Mouse (Mus musculus) adrenal gland, adult 18-20 months (tissue): ENCODE results near the gene Dysf. TPM values are rescaled to one million over a fixed set of nuclear protein-coding genes. Genes with fewer than 3 reads are reported as not detected.
A peak's percentile ranks its signal among the peaks of the same experiment; 100 is the strongest.

Experiments
- DNase-seq, 2 experiments: peaks; one replicate each; pipeline ENCODE4 v3.0.0; 2021 to 2022; ENCODE audit warnings: low spot score in 2 of 2
- total RNA-seq, 2 experiments: library from RNA; stranded (reverse); gene quantifications; 1 replicate in 1 of 2; 2 replicates in 1 of 2; pipeline ENCODE4 v1.2.3; 2021

Dysf gene
- total RNA-seq, 2 experiments from 2014 or later: 42.0 to 53.0 TPM

GRCm38 (mm10) chr6:84228196-84228595, 219.8 kb downstream of the Dysf start:
- no peak for DNase-seq

DNA sequence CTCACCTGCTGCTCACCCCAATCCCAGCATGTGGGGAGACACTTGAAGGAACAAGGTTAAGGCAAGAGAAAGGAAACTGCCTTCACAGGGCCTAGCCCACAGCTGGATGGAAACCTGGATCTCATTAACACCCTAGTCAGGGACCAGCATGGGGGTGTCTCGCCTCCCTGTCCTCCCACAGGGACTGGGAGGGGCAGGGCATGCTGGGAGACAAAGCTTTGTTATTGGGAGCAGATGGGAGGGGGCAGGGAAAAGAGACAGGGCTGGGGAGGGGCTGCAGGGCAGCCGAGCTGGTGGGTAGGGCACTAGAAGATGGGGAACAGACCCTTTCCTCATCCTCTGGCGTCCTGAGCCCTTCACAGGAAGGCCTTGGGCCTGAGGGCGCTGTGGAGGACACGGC, 220.4 kb downstream of the Dysf start:
- no peak for DNase-seq

GRCm38 (mm10) chr6:84229739-84230138, 221.3 kb downstream of the Dysf start:
- DNase-seq: no peak

GRCm38 (mm10) chr6:84231108-84231507, 222.7 kb downstream of the Dysf start:
- no peak for DNase-seq

DNA sequence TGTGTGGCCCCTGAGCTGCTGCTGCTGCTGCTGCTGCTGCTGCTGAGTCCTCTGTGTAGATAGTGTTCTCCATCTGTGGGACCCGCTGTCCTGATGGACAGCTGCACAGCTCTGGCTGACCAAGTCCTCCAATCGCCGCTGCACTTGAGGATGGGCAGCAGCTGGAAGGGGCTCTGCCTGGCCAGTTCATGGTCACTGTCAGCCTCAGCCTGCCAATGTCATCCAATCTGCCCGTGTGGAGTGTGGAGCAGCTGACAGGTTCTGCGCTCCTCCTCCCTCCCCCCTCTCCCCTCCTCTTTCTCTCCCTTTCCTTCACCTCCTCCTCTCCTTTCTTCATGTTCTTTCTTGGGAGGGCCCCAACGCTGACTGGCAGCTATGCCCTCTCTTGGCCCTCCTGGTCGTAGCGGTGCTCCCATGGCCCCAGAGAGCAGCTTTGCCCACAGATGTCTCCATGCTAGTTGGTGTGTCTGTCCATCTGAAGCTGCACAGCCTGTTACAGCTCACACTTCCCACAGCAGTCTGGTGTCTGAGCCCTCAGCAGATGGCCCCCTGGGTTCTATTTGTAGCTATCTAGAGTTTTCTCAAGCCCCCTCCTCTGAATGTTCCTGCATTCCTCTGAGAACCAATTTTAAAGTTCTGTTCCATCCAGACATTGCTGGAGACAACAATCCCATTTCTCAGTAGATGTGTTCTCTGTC, 223.8 kb downstream of the Dysf start:
- no peak for DNase-seq

DNA sequence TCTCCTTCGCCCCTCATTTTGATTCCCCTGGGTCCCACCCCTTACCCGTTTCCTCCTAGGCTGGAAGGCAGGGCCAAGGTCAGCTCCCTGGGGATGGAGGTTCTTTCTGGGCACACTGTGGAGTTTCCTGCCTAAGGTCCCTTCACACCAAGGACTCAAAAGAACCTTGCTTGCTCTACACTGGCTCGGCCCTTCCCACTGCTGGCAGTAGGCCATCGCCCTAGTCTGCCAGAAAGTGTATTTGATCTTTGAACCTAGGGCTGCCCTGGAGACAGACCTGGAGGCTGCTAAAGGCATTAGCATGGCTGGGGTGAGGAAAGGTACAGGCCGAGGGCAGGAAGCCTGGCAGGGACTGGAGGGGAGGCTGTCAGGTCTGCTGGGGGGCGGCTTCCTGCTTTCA, 225.4 kb downstream of the Dysf start:
- peak; percentile 35 to 48 for DNase-seq

GRCm38 (mm10) chr6:84235365-84235764, 227.0 kb downstream of the Dysf start:
- no peak for DNase-seq

- DNase-seq: no peak
These were observed 235.0 kb downstream of the Dysf start for GRCm38 (mm10) chr6:84243385-84243784.

DNA sequence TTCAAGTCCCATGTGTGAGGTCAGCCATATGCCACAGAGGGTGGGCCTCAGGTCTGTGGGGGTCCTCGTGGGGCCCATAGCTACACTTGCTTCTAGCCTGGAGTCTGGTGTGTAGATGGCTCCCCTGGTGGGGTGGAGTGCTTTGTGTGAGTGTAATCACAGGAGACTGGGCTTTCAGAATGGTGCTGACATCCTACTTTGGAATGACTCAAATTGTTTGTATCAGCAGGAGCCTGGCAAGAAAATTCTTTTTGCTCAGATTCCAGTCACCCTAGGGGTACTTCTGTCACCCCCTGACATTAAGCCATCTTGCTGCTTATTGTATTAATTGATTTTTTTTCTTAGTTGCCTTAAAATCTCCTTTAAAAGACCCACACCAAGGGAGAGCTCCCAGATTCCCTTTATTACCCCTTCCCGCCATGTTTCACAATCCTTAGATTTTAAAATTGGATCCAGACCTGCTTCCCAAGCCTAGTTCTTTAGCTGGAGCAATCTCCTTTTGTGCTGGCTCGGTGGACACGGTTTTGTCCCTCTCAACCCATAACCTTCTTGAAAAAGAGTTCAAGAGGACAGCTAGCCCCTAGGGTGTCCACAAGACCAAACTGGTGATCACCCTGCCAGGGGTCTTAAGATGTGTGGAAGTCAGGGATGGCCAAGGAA, 237.8 kb downstream of the Dysf start:
- no peak for DNase-seq

GRCm38 (mm10) chr6:84246979-84247378, 238.6 kb downstream of the Dysf start:
- no peak for DNase-seq

Other genes starting within 250 kb of the Dysf start
- under 1 TPM in 1 of 2 experiments, not detected in 1; 0.16 TPM for gene Ankrd53, start 245.9 kb upstream of the Dysf start, total RNA-seq
- gene Tex261, start 232.8 kb upstream of the Dysf start, total RNA-seq: 100 to 1,000 TPM; 171 to 183 TPM
- gene Nagk, start 213.6 kb upstream of the Dysf start, total RNA-seq: 10 to 100 TPM; 41.0 to 51.8 TPM
- 10 to 100 TPM; 33.8 to 38.2 TPM for gene Paip2b, start 176.8 kb upstream of the Dysf start, total RNA-seq
- gene Zfp638, start 141.5 kb upstream of the Dysf start, total RNA-seq: 10 to 100 TPM; 91.0 to 95.9 TPM